Mouse (Mus musculus): ENCODE measurements around the gene Gja4. TPM values are rescaled to one million over a fixed set of nuclear protein-coding genes. Genes with fewer than 3 reads are reported as not detected.

The Gja4 gene
- polyA plus RNA-seq, 1 experiment, result 13.4 TPM

- H3K27me3 ChIP-seq (ENCODE audit: control insufficient read depth, insufficient read depth, low read length), result no peaks in the 10 kb centered on the region; the same call in 1 of the 2 replicates
- H3K4me1 ChIP-seq (replicated peaks; ENCODE audit: control insufficient read depth, insufficient read depth, low read length), result no peaks in the 10 kb centered on the region
These were observed 13.4 kb upstream of the Gja4 start for GRCm38 (mm10) chr4:127327258-127327657.

GRCm38 (mm10) chr4:127325276-127325675, 11.4 kb upstream of the Gja4 start:
- Histone ChIP-seq H3K36me3 (ENCODE audit: control insufficient read depth, insufficient read depth, low read length) (no peaks in the 10 kb centered on the region), H3K4me3 (ENCODE audit: control insufficient read depth, insufficient read depth, low read length) (no peak overlapping the region), H3K4me1 (replicated peaks; ENCODE audit: control insufficient read depth, insufficient read depth, low read length) (no peaks in the 10 kb centered on the region), H3K27me3 (ENCODE audit: control insufficient read depth, insufficient read depth, low read length) (no peaks in the 10 kb centered on the region; the same call in 1 of the 2 replicates), H3K27ac (ENCODE audit: control insufficient read depth, insufficient read depth, low read length) (no peak overlapping the region)
- DNase-seq, result no peak
- TF ChIP-seq POLR2A (IDR thresholded peaks at IDR 0.05; ENCODE audit: control insufficient read depth, extremely low read depth, insufficient read depth, low read length, poor library complexity), result no peak
- TF ChIP-seq CTCF (IDR thresholded peaks at IDR 0.05; ENCODE audit: borderline replicate concordance, control insufficient read depth, extremely low read depth, insufficient read depth, low read length, poor library complexity), result no peak
- WGBS, result 94% methylated on average over 5 of the region's 5 CpGs

More at GRCm38 (mm10) chr4:127327258-127327657, 13.4 kb upstream of the Gja4 start:
- H3K27ac ChIP-seq (ENCODE audit: control insufficient read depth, insufficient read depth, low read length), result no peak overlapping the region
- WGBS, result 42% methylated on average over 7 of the region's 7 CpGs
- no peak overlapping the region for H3K4me3 ChIP-seq (ENCODE audit: control insufficient read depth, insufficient read depth, low read length)
- no peaks in the 10 kb centered on the region for H3K36me3 ChIP-seq (ENCODE audit: control insufficient read depth, insufficient read depth, low read length)
- TF ChIP-seq POLR2A (IDR thresholded peaks at IDR 0.05; ENCODE audit: control insufficient read depth, extremely low read depth, insufficient read depth, low read length, poor library complexity), result no peak
- no peak for TF ChIP-seq CTCF (IDR thresholded peaks at IDR 0.05; ENCODE audit: borderline replicate concordance, control insufficient read depth, extremely low read depth, insufficient read depth, low read length, poor library complexity)
- no peak for DNase-seq

- no peaks in the 10 kb centered on the region for H3K27me3 ChIP-seq (ENCODE audit: control insufficient read depth, insufficient read depth, low read length)
- 23% methylated on average over 6 of the region's 6 CpGs for WGBS
- no peaks in the 10 kb centered on the region for H3K36me3 ChIP-seq (ENCODE audit: control insufficient read depth, insufficient read depth, low read length)
- DNase-seq, result peak; percentile 50
- TF ChIP-seq POLR2A (IDR thresholded peaks at IDR 0.05; ENCODE audit: control insufficient read depth, extremely low read depth, insufficient read depth, low read length, poor library complexity) (no peak), CTCF (IDR thresholded peaks at IDR 0.05; ENCODE audit: borderline replicate concordance, control insufficient read depth, extremely low read depth, insufficient read depth, low read length, poor library complexity) (peak; percentile 59; the same call in 1 of the 2 replicates)
- no peak overlapping the region for H3K4me3 ChIP-seq (ENCODE audit: control insufficient read depth, insufficient read depth, low read length)
- H3K4me1 ChIP-seq (replicated peaks; ENCODE audit: control insufficient read depth, insufficient read depth, low read length), result no peaks in the 10 kb centered on the region
- no peak overlapping the region for H3K27ac ChIP-seq (ENCODE audit: control insufficient read depth, insufficient read depth, low read length)
These were observed 10.9 kb upstream of the Gja4 start for GRCm38 (mm10) chr4:127324759-127325158.

- no peak overlapping the region for H3K27ac ChIP-seq (ENCODE audit: control insufficient read depth, insufficient read depth, low read length)
- no peaks in the 10 kb centered on the region for H3K36me3 ChIP-seq (ENCODE audit: control insufficient read depth, insufficient read depth, low read length)
- WGBS, result 69% methylated on average over 10 of the region's 10 CpGs
- DNase-seq, result no peak
- no peaks in the 10 kb centered on the region for H3K4me1 ChIP-seq (replicated peaks; ENCODE audit: control insufficient read depth, insufficient read depth, low read length)
- TF ChIP-seq CTCF (IDR thresholded peaks at IDR 0.05; ENCODE audit: borderline replicate concordance, control insufficient read depth, extremely low read depth, insufficient read depth, low read length, poor library complexity), result no peak
- no peak for TF ChIP-seq POLR2A (IDR thresholded peaks at IDR 0.05; ENCODE audit: control insufficient read depth, extremely low read depth, insufficient read depth, low read length, poor library complexity)
- H3K27me3 ChIP-seq (ENCODE audit: control insufficient read depth, insufficient read depth, low read length), result no peaks in the 10 kb centered on the region
- no peak overlapping the region for H3K4me3 ChIP-seq (ENCODE audit: control insufficient read depth, insufficient read depth, low read length)
These were observed 10.5 kb upstream of the Gja4 start for GRCm38 (mm10) chr4:127324296-127324695.

- Histone ChIP-seq H3K4me1 (replicated peaks; ENCODE audit: control insufficient read depth, insufficient read depth, low read length) (no peaks in the 10 kb centered on the region), H3K27me3 (ENCODE audit: control insufficient read depth, insufficient read depth, low read length) (no peaks in the 10 kb centered on the region), H3K27ac (ENCODE audit: control insufficient read depth, insufficient read depth, low read length) (no peak overlapping the region), H3K36me3 (ENCODE audit: control insufficient read depth, insufficient read depth, low read length) (no peaks in the 10 kb centered on the region), H3K4me3 (ENCODE audit: control insufficient read depth, insufficient read depth, low read length) (no peak overlapping the region)
- WGBS, result 93% methylated on average over 3 of the region's 3 CpGs
- no peak for DNase-seq
- no peak for TF ChIP-seq POLR2A (IDR thresholded peaks at IDR 0.05; ENCODE audit: control insufficient read depth, extremely low read depth, insufficient read depth, low read length, poor library complexity)
- no peak for TF ChIP-seq CTCF (IDR thresholded peaks at IDR 0.05; ENCODE audit: borderline replicate concordance, control insufficient read depth, extremely low read depth, insufficient read depth, low read length, poor library complexity)
These were observed 9.8 kb upstream of the Gja4 start for GRCm38 (mm10) chr4:127323651-127324050.

GRCm38 (mm10) chr4:127319613-127320012, 5.8 kb upstream of the Gja4 start:
- H3K4me3 ChIP-seq (ENCODE audit: control insufficient read depth, insufficient read depth, low read length), result no peak overlapping the region
- H3K36me3 ChIP-seq (ENCODE audit: control insufficient read depth, insufficient read depth, low read length), result no peaks in the 10 kb centered on the region
- no peak overlapping the region for H3K27ac ChIP-seq (ENCODE audit: control insufficient read depth, insufficient read depth, low read length)
- 10% methylated on average over 3 of the region's 3 CpGs for WGBS
- H3K4me1 ChIP-seq (replicated peaks; ENCODE audit: control insufficient read depth, insufficient read depth, low read length), result no peaks in the 10 kb centered on the region
- TF ChIP-seq CTCF (IDR thresholded peaks at IDR 0.05; ENCODE audit: borderline replicate concordance, control insufficient read depth, extremely low read depth, insufficient read depth, low read length, poor library complexity) (no peak), POLR2A (IDR thresholded peaks at IDR 0.05; ENCODE audit: control insufficient read depth, extremely low read depth, insufficient read depth, low read length, poor library complexity) (no peak)
- no peaks in the 10 kb centered on the region for H3K27me3 ChIP-seq (ENCODE audit: control insufficient read depth, insufficient read depth, low read length)
- peak; percentile 65 for DNase-seq

GRCm38 (mm10) chr4:127317143-127317542, 3.3 kb upstream of the Gja4 start:
- Histone ChIP-seq H3K27ac (ENCODE audit: control insufficient read depth, insufficient read depth, low read length) (no peak overlapping the region), H3K4me1 (replicated peaks; ENCODE audit: control insufficient read depth, insufficient read depth, low read length) (peaks cover 6% of the 10 kb centered on the region; the same call in 1 of the 2 replicates), H3K27me3 (ENCODE audit: control insufficient read depth, insufficient read depth, low read length) (no peaks in the 10 kb centered on the region), H3K36me3 (ENCODE audit: control insufficient read depth, insufficient read depth, low read length) (no peaks in the 10 kb centered on the region), H3K4me3 (ENCODE audit: control insufficient read depth, insufficient read depth, low read length) (no peak overlapping the region)
- DNase-seq, result no peak
- 75% methylated on average over 4 of the region's 4 CpGs for WGBS
- TF ChIP-seq CTCF (IDR thresholded peaks at IDR 0.05; ENCODE audit: borderline replicate concordance, control insufficient read depth, extremely low read depth, insufficient read depth, low read length, poor library complexity), result no peak

Measured in thymus, adult 2 months (tissue).